Mouse (Mus musculus): ENCODE data around the gene Trim63. TPM values are rescaled to one million over a fixed set of nuclear protein-coding genes. Genes with fewer than 3 reads are reported as not detected.
A peak's percentile ranks its signal among the peaks of the same experiment; 100 is the strongest.

The Trim63 gene
- total RNA-seq, 2 experiments from 2014 or later = 113 to 253 TPM

GRCm38 (mm10) chr4:134370649-134371221 is 55.8 kb downstream of the Trim63 start:
- no peak for DNase-seq

GRCm38 (mm10) chr4:134371316-134371855 is 56.5 kb downstream of the Trim63 start:
- DNase-seq = no peak

GRCm38 (mm10) chr4:134372294-134372747 is 57.4 kb downstream of the Trim63 start:
- peak; percentile 81 for DNase-seq

- no peak for DNase-seq
Measured at GRCm38 (mm10) chr4:134373295-134373694, 58.4 kb downstream of the Trim63 start.

- no peak for DNase-seq
Measured at GRCm38 (mm10) chr4:134374306-134374705, 59.4 kb downstream of the Trim63 start.

- no peak for DNase-seq
Measured at GRCm38 (mm10) chr4:134378089-134378615, 63.2 kb downstream of the Trim63 start.

Other genes with a start within 250 kb of the Trim63 start
- 1 to 10 TPM in 1 of 2 experiments, under 1 TPM in 1; 0.61 to 1.2 TPM for gene Cd52, start 220.0 kb upstream of the Trim63 start, total RNA-seq (2021)
- gene Ubxn11, start 212.6 kb upstream of the Trim63 start, total RNA-seq (2021) = 1 to 10 TPM; 1.0 to 1.3 TPM
- 10 to 100 TPM; 19.1 to 26.6 TPM for gene Sh3bgrl3, start 186.3 kb upstream of the Trim63 start, total RNA-seq (2021)
- gene Cep85, start 128.0 kb upstream of the Trim63 start, total RNA-seq (2021) = 10 to 100 TPM; 38.9 to 63.2 TPM
- gene Gm7534, start 112.1 kb upstream of the Trim63 start, total RNA-seq (2021) = not detected
- gene Catsper4, start 87.7 kb upstream of the Trim63 start, total RNA-seq (2021) = 1 to 10 TPM; 1.2 to 1.4 TPM
- gene Cnksr1, start 76.7 kb upstream of the Trim63 start, total RNA-seq (2021) = 10 to 100 TPM; 22.8 to 32.8 TPM
- gene E130218I03Rik, start 71.5 kb upstream of the Trim63 start, total RNA-seq (2021) = not detected
- gene Zfp593, start 69.5 kb upstream of the Trim63 start, total RNA-seq (2021) = 1 to 10 TPM; 3.3 to 4.4 TPM
- gene Gm30191, start 68.2 kb upstream of the Trim63 start, total RNA-seq (2021) = not detected
- 1 to 10 TPM; 3.4 TPM for gene Grrp1, start 61.0 kb upstream of the Trim63 start, total RNA-seq (2021)
- 1 to 10 TPM; 2.3 to 3.8 TPM for gene Pdik1l, start 27.2 kb upstream of the Trim63 start, total RNA-seq (2021)
- 1 to 10 TPM; 1.4 to 7.2 TPM for gene Slc30a2, start 28.1 kb downstream of the Trim63 start, total RNA-seq (2021)
- gene Extl1, start 68.7 kb downstream of the Trim63 start, total RNA-seq (2021) = 10 to 100 TPM; 25.5 to 29.2 TPM
- 1 to 10 TPM; 3.2 TPM for gene Pafah2, start 81.2 kb downstream of the Trim63 start, total RNA-seq (2021)
- gene Stmn1, start 153.2 kb downstream of the Trim63 start, total RNA-seq (2021) = 10 to 100 TPM in 1 of 2 experiments, 1 to 10 TPM in 1; 6.9 to 10.6 TPM
- 1 to 10 TPM; 2.3 to 4.9 TPM for gene Paqr7, start 181.6 kb downstream of the Trim63 start, total RNA-seq (2021)
- gene Aunip, start 195.9 kb downstream of the Trim63 start, total RNA-seq (2021) = not detected
- 100 to 1,000 TPM; 120 to 122 TPM for gene Mtfr1l, start 220.3 kb downstream of the Trim63 start, total RNA-seq (2021)
- gene Selenon, start 237.0 kb downstream of the Trim63 start, total RNA-seq (2021) = 1 to 10 TPM; 6.5 to 7.2 TPM

Measured in gastrocnemius, postnatal 25 days (tissue).